Mouse (Mus musculus) spleen, adult 2 months (tissue): Measurements from ENCODE around the gene Plcb1. TPM values are rescaled to one million over a fixed set of nuclear protein-coding genes. Genes with fewer than 3 reads are reported as not detected.

Source experiments
- DNase-seq, 2 experiments: peaks; one replicate each; pipeline versions ENCODE4 v3.0.0 to v3.0.0-alpha.2; 2012 to 2021; ENCODE audit warnings: low spot score in 2 of 2, low read depth in 1 of 2
- H3K27ac ChIP-seq: fragments of 200-500 bp; 2 replicates; pipeline ENCODE4 v1.5.1; 2012; ENCODE audit warnings: low read length, inconsistent platforms; ENCODE audit not compliant: insufficient read depth
- H3K27me3 ChIP-seq: fragments of 200-500 bp; 2 replicates; pipeline ENCODE4 v1.6.1; 2012; ENCODE audit warnings: mild to moderate bottlenecking, moderate library complexity, low read length, inconsistent platforms; ENCODE audit not compliant: control insufficient read depth, insufficient read depth
- H3K36me3 ChIP-seq: fragments of 200-500 bp; 2 replicates; pipeline ENCODE4 v1.6.1; 2012; ENCODE audit warnings: mild to moderate bottlenecking, low read length, inconsistent platforms; ENCODE audit not compliant: control insufficient read depth, insufficient read depth
- H3K4me1 ChIP-seq: fragments of 200-500 bp; 2 replicates; pipeline ENCODE4 v1.6.1; 2011; ENCODE audit warnings: inconsistent platforms; ENCODE audit not compliant: control insufficient read depth, insufficient read depth, insufficient read length
- H3K4me3 ChIP-seq: fragments of 200-500 bp; 2 replicates; pipeline ENCODE4 v1.5.1; 2011; ENCODE audit warnings: mild to moderate bottlenecking, inconsistent platforms; ENCODE audit not compliant: insufficient read depth, insufficient read length; ENCODE audit errors: extremely low read depth
- CTCF ChIP-seq: fragments of 200-500 bp; IDR thresholded peaks from 2 replicates; pipeline ENCODE4 v1.5.1; 2011; ENCODE audit warnings: mild to moderate bottlenecking, inconsistent platforms; ENCODE audit not compliant: insufficient read depth, insufficient read length, insufficient replicate concordance; ENCODE audit errors: extremely low read depth
- POLR2A ChIP-seq: fragments of 200-500 bp; IDR thresholded peaks from 2 replicates; pipeline ENCODE4 v1.6.1; 2011; ENCODE audit warnings: low read depth, low read length, inconsistent platforms
- WGBS: fragments of 180-500 bp; shearing (Covaris S2); methylation state at CpG from one replicate; pipeline ENCODE4 v1.1.7; 2018; 5-methylcytosine and 5-hydroxymethylcytosine counted together
- polyA plus RNA-seq: library from polyadenylated mRNA; depleted of rRNA; stranded (reverse); fragments of >200 nt; gene quantifications from 2 replicates; pipeline ENCODE4 v1.2.3, GENCODE M21; 2012

The Plcb1 gene
- polyA plus RNA-seq, 1 experiment, result 0.22 TPM

- no peak for DNase-seq
- no peak overlapping the region for H3K4me3 ChIP-seq
- H3K27me3 ChIP-seq, result no peaks in the 10 kb centered on the region
- TF ChIP-seq POLR2A (no peak), CTCF (no peak)
- H3K27ac ChIP-seq, result no peak overlapping the region
- H3K4me1 ChIP-seq, result no peaks in the 10 kb centered on the region
- 73% methylated on average over 3 of the region's 3 CpGs for WGBS
- H3K36me3 ChIP-seq, result no peaks in the 10 kb centered on the region
Observed at GRCm38 (mm10) chr2:135439034-135439433, 653.2 kb downstream of the Plcb1 start.

- Histone ChIP-seq H3K4me3 (no peak overlapping the region), H3K36me3 (no peaks in the 10 kb centered on the region), H3K27me3 (no peaks in the 10 kb centered on the region), H3K27ac (no peak overlapping the region; the same call in 1 of the 2 replicates), H3K4me1 (no peaks in the 10 kb centered on the region)
- 17% methylated on average over 7 of the region's 7 CpGs for WGBS
- no peak for DNase-seq
- TF ChIP-seq POLR2A (no peak), CTCF (no peak)
Observed at GRCm38 (mm10) chr2:135439546-135440517, 654.0 kb downstream of the Plcb1 start.

GRCm38 (mm10) chr2:135453581-135453980, 667.7 kb downstream of the Plcb1 start:
- 92% methylated on average over 1 of the region's 1 CpGs for WGBS
- H3K4me1 ChIP-seq, result no peaks in the 10 kb centered on the region
- no peak overlapping the region for H3K4me3 ChIP-seq
- DNase-seq, result no peak
- no peaks in the 10 kb centered on the region for H3K27me3 ChIP-seq
- no peak overlapping the region for H3K27ac ChIP-seq
- no peak for TF ChIP-seq POLR2A
- TF ChIP-seq CTCF, result no peak
- no peaks in the 10 kb centered on the region for H3K36me3 ChIP-seq

GRCm38 (mm10) chr2:135454015-135454414, 668.1 kb downstream of the Plcb1 start:
- no peaks in the 10 kb centered on the region for H3K27me3 ChIP-seq
- no peak overlapping the region for H3K27ac ChIP-seq
- no peak overlapping the region for H3K4me3 ChIP-seq
- no peaks in the 10 kb centered on the region for H3K4me1 ChIP-seq
- no peak for TF ChIP-seq POLR2A
- TF ChIP-seq CTCF, result no peak
- 86% methylated on average over 2 of the region's 2 CpGs for WGBS
- no peak for DNase-seq
- no peaks in the 10 kb centered on the region for H3K36me3 ChIP-seq

- no peak for DNase-seq
- H3K27ac ChIP-seq, result no peak overlapping the region
- no peaks in the 10 kb centered on the region for H3K36me3 ChIP-seq
- WGBS, result 52% methylated on average over 1 of the region's 1 CpGs
- H3K27me3 ChIP-seq, result no peaks in the 10 kb centered on the region
- TF ChIP-seq POLR2A, result no peak
- no peak for TF ChIP-seq CTCF
- H3K4me1 ChIP-seq, result no peaks in the 10 kb centered on the region
- H3K4me3 ChIP-seq, result no peak overlapping the region
Observed at GRCm38 (mm10) chr2:135454455-135454854, 668.6 kb downstream of the Plcb1 start.

GRCm38 (mm10) chr2:135467895-135468294, 682.0 kb downstream of the Plcb1 start:
- H3K27ac ChIP-seq, result no peak overlapping the region
- 87% methylated on average over 4 of the region's 4 CpGs for WGBS
- no peak for DNase-seq

GRCm38 (mm10) chr2:135474107-135474506, 688.2 kb downstream of the Plcb1 start:
- no peak overlapping the region for H3K27ac ChIP-seq
- H3K4me1 ChIP-seq, result no peaks in the 10 kb centered on the region
- H3K36me3 ChIP-seq, result no peaks in the 10 kb centered on the region
- DNase-seq, result no peak
- no peak for TF ChIP-seq CTCF
- TF ChIP-seq POLR2A, result no peak
- 78% methylated on average over 4 of the region's 4 CpGs for WGBS
- H3K4me3 ChIP-seq, result no peak overlapping the region
- no peaks in the 10 kb centered on the region for H3K27me3 ChIP-seq

More at GRCm38 (mm10) chr2:135467895-135468294, 682.0 kb downstream of the Plcb1 start:
- Histone ChIP-seq H3K27me3 (no peaks in the 10 kb centered on the region), H3K4me3 (no peak overlapping the region), H3K4me1 (no peaks in the 10 kb centered on the region), H3K36me3 (no peaks in the 10 kb centered on the region)
- TF ChIP-seq CTCF (no peak), POLR2A (no peak)
